Mouse (Mus musculus) kidney, embryonic 15.5 days (tissue): ENCODE results near the gene Rasa2. TPM values are rescaled to one million over a fixed set of nuclear protein-coding genes. Genes with fewer than 3 reads are reported as not detected.
"Not testable (repeated sequence)": the region's sequence is repeated elsewhere in the genome, so short reads cannot be mapped to it uniquely, and the experiment has no call there.

Experiments used
- ATAC-seq: fragments of 200-750 bp; cut with Nextera tagmentation; replicated peaks from 2 replicates; pipeline ENCODE4 v1.8.0; 2017; ENCODE audit warnings: moderate TSS enrichment; ENCODE audit not compliant: low FRiP score
- H3K27ac ChIP-seq: fragments of 300-500 bp; sonication (generic); 2 replicates; pipeline ENCODE4 v1.5.1; 2015; ENCODE audit warnings: mild to moderate bottlenecking, inconsistent platforms
- H3K27me3 ChIP-seq: fragments of 300-500 bp; sonication (generic); 2 replicates; pipeline ENCODE4 v1.6.1; 2015; ENCODE audit warnings: inconsistent platforms
- H3K36me3 ChIP-seq: fragments of 300-500 bp; sonication (generic); 2 replicates; pipeline ENCODE4 v1.6.1; 2015; ENCODE audit warnings: inconsistent platforms
- H3K4me1 ChIP-seq: fragments of 300-500 bp; sonication (generic); 2 replicates; pipeline ENCODE4 v1.6.1; 2015; ENCODE audit warnings: inconsistent platforms
- H3K4me2 ChIP-seq: fragments of 300-500 bp; sonication (generic); 2 replicates; pipeline ENCODE4 v1.6.1; 2015; ENCODE audit warnings: moderate library complexity, mild to moderate bottlenecking, inconsistent platforms
- H3K4me3 ChIP-seq: fragments of 300-500 bp; sonication (generic); replicated peaks from 2 replicates; pipeline ENCODE4 v1.5.1; 2015; ENCODE audit warnings: mild to moderate bottlenecking, inconsistent platforms
- H3K9ac ChIP-seq: fragments of 300-500 bp; sonication (generic); 2 replicates; pipeline ENCODE4 v1.6.1; 2015; ENCODE audit warnings: mild to moderate bottlenecking, inconsistent platforms
- H3K9me3 ChIP-seq: fragments of 300-500 bp; sonication (generic); replicated peaks from 2 replicates; pipeline ENCODE4 v1.6.1; 2016; ENCODE audit warnings: inconsistent platforms
- WGBS: fragments of 180-500 bp; shearing (Covaris S2); methylation state at CpG from one replicate; pipeline ENCODE4 v1.1.7; 2015; ENCODE audit warnings: mixed read lengths; 5-methylcytosine and 5-hydroxymethylcytosine counted together
- polyA plus RNA-seq: library from polyadenylated mRNA; unstranded; fragments of >200 nt; fragmentation: Nextera tagmentation; extraction: Ambion mirVana; gene quantifications from 2 replicates; pipeline ENCODE4 v1.2.1, GENCODE M21; 2015

The Rasa2 gene
- polyA plus RNA-seq, 1 experiment from 2014 or later: 17.3 TPM

DNA sequence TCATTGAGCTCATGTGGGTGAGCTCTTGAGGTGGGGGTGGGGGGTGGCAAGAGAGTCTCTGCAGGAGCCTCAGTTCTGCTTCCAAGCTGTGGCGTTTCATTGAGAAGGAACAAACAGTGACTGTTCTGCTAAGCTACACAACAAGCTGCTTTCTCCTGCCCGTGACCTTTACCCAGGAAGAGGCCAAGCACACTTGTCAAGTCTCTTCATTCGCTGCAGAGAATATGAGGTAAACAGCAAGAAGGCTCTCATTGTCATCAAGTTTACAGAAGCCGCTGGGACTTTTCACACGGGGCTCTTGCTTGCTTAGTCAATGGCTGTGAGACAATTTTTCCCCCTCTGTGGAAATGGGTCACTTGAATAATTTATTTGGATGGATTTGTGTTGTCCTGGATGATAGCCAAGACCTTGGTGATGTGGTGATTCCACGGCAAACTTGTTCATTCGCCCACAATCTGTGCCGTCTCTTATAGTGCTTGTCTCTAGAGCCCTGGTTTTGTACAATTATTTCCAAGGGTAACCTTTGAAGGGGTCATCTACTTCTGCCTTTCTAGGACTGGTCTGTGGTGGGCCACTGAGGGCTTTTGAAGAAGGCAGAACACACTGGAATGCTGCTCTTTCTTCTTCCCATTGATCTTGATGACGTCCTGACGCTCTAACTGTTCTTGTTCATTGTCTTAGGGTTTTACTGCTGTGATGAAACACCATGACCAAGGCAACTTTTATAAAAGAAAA is 29.3 kb upstream of the Rasa2 start:
- 80% methylated on average over 10 of the region's 10 CpGs for WGBS
- Histone ChIP-seq H3K27ac (no peak overlapping the region), H3K27me3 (no peaks in the 10 kb centered on the region)

DNA sequence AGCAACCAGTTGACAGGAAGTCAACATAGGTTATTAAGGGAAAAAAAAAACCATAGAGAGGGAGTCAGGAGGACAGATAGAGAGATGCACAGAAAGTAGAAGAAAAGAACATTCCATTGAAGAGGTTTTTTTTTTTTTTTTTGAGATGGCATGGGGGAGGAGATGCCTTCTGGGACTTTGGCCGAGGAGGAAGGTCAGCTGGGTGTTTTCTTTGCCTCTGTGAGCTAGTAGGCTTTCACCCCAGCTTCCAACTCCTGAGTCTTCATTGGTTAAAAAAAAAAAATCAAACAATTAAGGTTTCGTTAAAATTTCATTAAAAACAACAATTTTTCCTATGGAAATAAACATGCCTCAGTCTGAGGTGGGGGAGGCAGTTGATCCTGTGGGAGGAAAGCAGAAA is 28.4 kb upstream of the Rasa2 start:
- Histone ChIP-seq H3K4me3 (no peak overlapping the region), H3K36me3 (no peaks in the 10 kb centered on the region), H3K9me3 (no peaks in the 10 kb centered on the region), H3K27me3 (no peaks in the 10 kb centered on the region), H3K27ac (no peak overlapping the region), H3K4me1 (0 out of 2 replicates have a peak, but pooled peaks cover 3% of the 10 kb centered on the region), H3K4me2 (no peak overlapping the region), H3K9ac (no peak overlapping the region)
- no peak for ATAC-seq
- WGBS: 59% methylated on average over 2 of the region's 2 CpGs

More for the DNA sequence above, 29.3 kb upstream of the Rasa2 start:
- ATAC-seq: no peak
- H3K9me3 ChIP-seq: no peaks in the 10 kb centered on the region
- no peak overlapping the region for H3K9ac ChIP-seq
- 0 out of 2 replicates have a peak, but pooled peaks cover 3% of the 10 kb centered on the region for H3K4me1 ChIP-seq
- H3K4me2 ChIP-seq: no peak overlapping the region
- no peak overlapping the region for H3K4me3 ChIP-seq
- H3K36me3 ChIP-seq: no peaks in the 10 kb centered on the region

DNA sequence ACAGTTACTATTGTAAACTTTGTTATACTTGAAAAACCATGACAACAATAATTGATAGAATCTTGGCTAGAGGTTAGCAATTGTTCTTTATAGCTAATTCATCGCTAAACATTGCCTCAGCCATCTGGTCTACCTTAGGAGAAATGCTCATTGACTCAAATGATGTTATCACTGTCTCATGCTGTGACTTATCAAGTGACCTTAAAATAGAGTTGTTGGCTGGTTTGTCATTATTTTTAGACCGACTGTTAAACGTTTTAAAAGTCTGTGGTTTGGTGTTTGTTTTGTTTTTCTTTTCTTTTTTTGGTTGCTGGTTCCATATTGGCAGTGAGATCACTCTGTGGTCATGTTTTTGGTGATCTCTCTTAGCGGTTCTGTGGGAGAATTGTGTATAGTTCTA is 22.1 kb upstream of the Rasa2 start:
- WGBS: 73% methylated on average over 4 of the region's 4 CpGs
- ATAC-seq: no peak
- Histone ChIP-seq H3K4me3 (no peak overlapping the region), H3K4me2 (no peak overlapping the region), H3K4me1 (no peaks in the 10 kb centered on the region), H3K27ac (no peak overlapping the region), H3K27me3 (no peaks in the 10 kb centered on the region), H3K36me3 (no peaks in the 10 kb centered on the region), H3K9me3 (no peaks in the 10 kb centered on the region), H3K9ac (no peak overlapping the region)

DNA sequence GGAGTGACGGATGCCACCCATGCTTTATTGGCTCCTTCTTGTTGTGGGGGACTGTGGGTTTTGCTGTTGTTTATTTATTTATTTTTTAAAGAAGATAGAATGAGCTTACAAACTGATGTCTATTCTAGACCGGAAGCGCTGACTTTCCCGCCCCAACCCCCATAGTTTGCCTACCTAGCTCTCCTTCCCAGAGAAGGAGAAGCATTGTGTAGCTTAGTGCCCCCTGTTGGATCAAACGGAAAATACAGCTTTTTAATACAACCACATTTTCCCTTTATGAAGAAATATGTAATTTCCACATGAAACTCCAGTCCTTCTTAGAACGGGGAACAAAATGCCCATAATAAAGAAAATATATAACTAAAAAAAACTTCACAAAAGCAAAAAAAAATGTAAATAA is 21.3 kb upstream of the Rasa2 start:
- ATAC-seq: no peak
- Histone ChIP-seq H3K4me1 (no peaks in the 10 kb centered on the region), H3K27ac (no peak overlapping the region), H3K9ac (no peak overlapping the region), H3K9me3 (no peaks in the 10 kb centered on the region), H3K27me3 (no peaks in the 10 kb centered on the region), H3K4me2 (no peak overlapping the region), H3K36me3 (no peaks in the 10 kb centered on the region), H3K4me3 (no peak overlapping the region)
- 63% methylated on average over 6 of the region's 6 CpGs for WGBS

DNA sequence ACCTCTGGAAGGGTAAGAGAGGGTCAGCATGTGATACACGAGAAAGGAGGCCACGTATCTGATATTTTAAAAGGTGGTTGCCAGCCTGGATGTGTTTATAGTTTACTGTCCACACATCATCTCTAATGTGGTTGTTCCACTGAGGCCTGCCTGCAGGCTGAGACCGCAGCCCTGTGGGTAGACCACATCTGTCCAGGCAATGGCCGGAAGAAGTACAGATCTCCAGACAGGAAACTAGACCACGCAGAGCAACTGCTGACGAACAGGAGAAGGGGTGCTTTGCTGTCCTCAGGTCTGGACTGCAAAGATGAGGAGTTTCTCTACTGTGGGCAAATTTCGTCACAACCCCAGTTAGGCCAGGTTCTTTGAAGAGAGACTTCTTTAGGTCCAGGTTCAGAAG is 19.4 kb upstream of the Rasa2 start:
- Histone ChIP-seq H3K9me3 (no peaks in the 10 kb centered on the region), H3K36me3 (no peaks in the 10 kb centered on the region), H3K4me1 (no peaks in the 10 kb centered on the region), H3K27me3 (no peaks in the 10 kb centered on the region), H3K4me2 (no peak overlapping the region), H3K27ac (no peak overlapping the region), H3K9ac (no peak overlapping the region), H3K4me3 (no peak overlapping the region)
- WGBS: 78% methylated on average over 7 of the region's 7 CpGs
- no peak for ATAC-seq

DNA sequence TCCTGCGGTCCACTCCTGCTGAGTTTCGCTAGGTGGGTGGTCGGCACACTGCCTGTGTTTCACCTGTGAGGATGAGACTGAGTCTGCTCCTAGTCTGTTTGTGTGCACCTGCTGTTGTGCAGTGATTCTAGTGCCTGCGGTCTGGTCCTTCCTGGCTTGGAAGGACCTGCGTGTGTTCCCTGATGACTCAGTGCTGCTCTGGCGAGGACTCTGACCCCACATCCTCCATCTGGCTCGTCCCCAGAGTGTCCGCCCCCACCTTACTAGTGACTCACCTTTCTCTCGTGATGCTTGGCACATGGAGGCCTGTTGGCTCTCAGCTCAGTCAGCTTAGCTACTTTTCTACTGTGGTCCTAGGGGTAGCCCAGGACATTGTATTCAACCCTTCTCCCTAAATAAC is 18.5 kb upstream of the Rasa2 start:
- Histone ChIP-seq H3K36me3 (no peaks in the 10 kb centered on the region), H3K9ac (no peak overlapping the region), H3K4me3 (no peak overlapping the region), H3K27me3 (no peaks in the 10 kb centered on the region), H3K4me2 (no peak overlapping the region), H3K27ac (no peak overlapping the region), H3K9me3 (no peaks in the 10 kb centered on the region), H3K4me1 (no peaks in the 10 kb centered on the region)
- WGBS: 63% methylated on average over 9 of the region's 9 CpGs
- no peak for ATAC-seq

DNA sequence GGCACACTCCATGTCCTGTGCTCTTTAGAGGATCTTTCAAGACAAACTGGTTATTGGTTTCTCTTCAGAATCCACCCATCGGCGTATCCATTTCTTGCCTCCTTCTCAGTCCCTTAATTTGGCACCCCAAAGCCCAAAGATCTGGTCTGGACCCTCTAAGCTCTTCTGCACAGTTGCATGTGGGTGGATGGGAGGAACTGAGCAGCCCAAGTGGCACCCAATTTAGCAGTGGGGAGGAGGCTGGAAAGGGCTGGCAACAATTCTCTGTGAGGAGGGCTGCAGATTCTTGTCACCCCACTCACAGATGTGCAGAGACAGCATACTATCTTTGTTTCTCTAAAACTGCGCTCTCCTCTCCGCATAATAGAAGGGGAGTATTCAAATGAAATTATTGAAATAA is 17.9 kb upstream of the Rasa2 start:
- no peak for ATAC-seq
- 91% methylated on average over 4 of the region's 4 CpGs for WGBS
- H3K27me3 ChIP-seq: no peaks in the 10 kb centered on the region
- no peaks in the 10 kb centered on the region for H3K36me3 ChIP-seq
- H3K4me2 ChIP-seq: no peak overlapping the region
- no peak overlapping the region for H3K4me3 ChIP-seq
- H3K27ac ChIP-seq: no peak overlapping the region
- no peak overlapping the region for H3K9ac ChIP-seq
- H3K9me3 ChIP-seq: no peaks in the 10 kb centered on the region
- no peaks in the 10 kb centered on the region for H3K4me1 ChIP-seq

DNA sequence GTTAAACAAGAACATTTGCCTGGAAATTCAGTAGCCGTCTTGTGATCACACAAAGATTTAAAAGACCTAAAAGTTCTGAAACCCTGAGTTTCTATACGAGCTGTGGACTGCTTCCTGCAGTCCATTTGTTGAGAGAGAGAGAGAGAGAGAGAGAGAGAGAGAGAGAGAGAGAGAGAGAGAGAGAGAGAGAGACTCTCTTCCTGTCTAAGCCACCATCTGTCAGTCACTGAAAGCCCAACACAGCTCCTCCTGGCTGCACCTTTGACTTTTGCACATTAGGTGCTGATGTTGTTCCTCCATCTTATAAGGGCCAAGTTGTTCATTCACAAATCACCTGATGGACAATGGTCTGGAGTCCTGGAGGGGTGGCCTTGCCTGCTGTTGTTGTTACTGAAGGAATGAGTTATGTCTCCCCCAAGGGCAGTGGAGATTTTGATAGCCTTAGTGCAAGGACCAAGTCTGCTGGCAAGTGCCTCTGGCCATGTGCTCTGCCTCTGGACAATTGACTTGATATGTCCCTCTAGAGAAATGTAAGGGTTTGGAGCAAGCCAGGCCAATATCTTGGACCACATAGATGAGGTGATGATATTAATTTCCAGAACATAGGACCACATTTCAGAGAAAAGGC is 15.4 kb upstream of the Rasa2 start:
- H3K27ac ChIP-seq: no peak overlapping the region
- no peak overlapping the region for H3K9ac ChIP-seq
- H3K36me3 ChIP-seq: no peaks in the 10 kb centered on the region
- no peaks in the 10 kb centered on the region for H3K4me1 ChIP-seq
- H3K9me3 ChIP-seq: no peaks in the 10 kb centered on the region
- WGBS: 65% methylated on average over 2 of the region's 2 CpGs
- no peak overlapping the region for H3K4me3 ChIP-seq
- H3K4me2 ChIP-seq: no peak overlapping the region
- no peak for ATAC-seq
- H3K27me3 ChIP-seq: no peaks in the 10 kb centered on the region

DNA sequence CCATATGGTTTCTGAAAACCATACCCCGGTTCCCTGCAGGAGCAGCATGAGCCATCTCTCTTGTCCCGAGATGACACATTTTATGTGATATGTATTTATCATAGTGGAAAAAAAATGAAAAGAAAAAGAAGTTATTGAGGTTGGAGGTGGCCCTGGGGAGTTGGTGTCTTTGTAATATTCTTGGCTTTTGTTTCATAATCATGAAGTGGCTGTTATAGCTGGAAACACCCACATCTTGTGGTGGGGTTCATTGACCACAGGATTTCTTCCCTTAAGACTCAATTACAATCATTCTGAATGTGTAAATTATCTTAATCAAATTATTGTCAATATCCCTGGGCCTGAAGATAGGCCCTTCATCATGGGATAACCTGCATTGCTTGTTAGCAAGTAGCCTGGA is 13.4 kb upstream of the Rasa2 start:
- no peaks in the 10 kb centered on the region for H3K27me3 ChIP-seq
- H3K4me1 ChIP-seq: no peaks in the 10 kb centered on the region
- no peak overlapping the region for H3K4me2 ChIP-seq
- WGBS: 78% methylated on average over 2 of the region's 2 CpGs
- H3K9ac ChIP-seq: no peak overlapping the region
- no peak overlapping the region for H3K27ac ChIP-seq
- H3K36me3 ChIP-seq: no peaks in the 10 kb centered on the region
- H3K9me3 ChIP-seq: no peaks in the 10 kb centered on the region
- no peak for ATAC-seq
- no peak overlapping the region for H3K4me3 ChIP-seq

DNA sequence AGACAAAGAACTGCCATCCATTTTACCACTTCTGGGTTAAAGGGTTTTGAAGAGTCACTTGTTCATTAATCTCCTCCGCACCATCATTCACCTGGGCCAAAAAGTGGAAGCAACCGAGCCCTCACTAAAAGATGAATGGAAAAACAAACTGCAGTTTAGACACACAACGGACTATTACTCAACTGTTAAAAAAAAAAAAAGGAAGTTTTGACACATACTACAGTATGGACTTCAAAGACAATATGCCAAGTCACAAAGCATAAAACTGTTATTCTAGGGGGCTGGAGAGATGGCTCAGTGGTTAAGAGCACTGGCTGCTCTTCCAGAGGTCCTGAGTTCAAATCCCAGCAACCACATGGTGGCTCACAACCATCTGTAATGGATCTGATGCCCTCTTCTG is 12.6 kb upstream of the Rasa2 start:
- not testable (repeated sequence) for H3K4me1 ChIP-seq, ATAC-seq, H3K9me3 ChIP-seq, H3K9ac ChIP-seq, H3K27ac ChIP-seq, H3K4me3 ChIP-seq, H3K4me2 ChIP-seq, H3K36me3 ChIP-seq, H3K27me3 ChIP-seq
- 91% methylated on average over 3 of the region's 3 CpGs for WGBS

DNA sequence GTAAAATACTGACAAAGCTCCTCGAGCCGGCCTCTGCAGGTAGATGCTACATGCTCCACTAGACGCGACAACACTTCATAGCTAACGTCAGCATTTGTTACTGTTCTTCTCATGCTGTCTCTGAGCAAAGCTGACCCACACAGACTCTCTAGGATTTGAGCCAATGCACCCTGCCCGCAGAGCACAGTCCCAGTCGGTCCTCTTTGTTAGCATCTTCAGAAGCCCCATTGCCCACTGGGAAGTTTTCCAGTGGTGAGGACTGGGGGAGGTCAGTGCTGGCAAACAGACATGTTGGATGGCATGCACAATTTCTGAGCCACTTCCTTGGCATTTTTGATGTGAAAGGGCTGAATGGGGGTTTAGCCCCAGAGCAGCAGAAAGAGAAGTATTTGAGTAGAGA is 8.0 kb upstream of the Rasa2 start:
- Histone ChIP-seq H3K4me3 (no peak overlapping the region), H3K27ac (no peak overlapping the region), H3K4me1 (peaks cover 10% of the 10 kb centered on the region; the same call in 1 of the 2 replicates), H3K9ac (no peak overlapping the region), H3K27me3 (no peaks in the 10 kb centered on the region), H3K36me3 (no peaks in the 10 kb centered on the region), H3K4me2 (no peak overlapping the region), H3K9me3 (no peaks in the 10 kb centered on the region)
- no peak for ATAC-seq
- 76% methylated on average over 7 of the region's 7 CpGs for WGBS

DNA sequence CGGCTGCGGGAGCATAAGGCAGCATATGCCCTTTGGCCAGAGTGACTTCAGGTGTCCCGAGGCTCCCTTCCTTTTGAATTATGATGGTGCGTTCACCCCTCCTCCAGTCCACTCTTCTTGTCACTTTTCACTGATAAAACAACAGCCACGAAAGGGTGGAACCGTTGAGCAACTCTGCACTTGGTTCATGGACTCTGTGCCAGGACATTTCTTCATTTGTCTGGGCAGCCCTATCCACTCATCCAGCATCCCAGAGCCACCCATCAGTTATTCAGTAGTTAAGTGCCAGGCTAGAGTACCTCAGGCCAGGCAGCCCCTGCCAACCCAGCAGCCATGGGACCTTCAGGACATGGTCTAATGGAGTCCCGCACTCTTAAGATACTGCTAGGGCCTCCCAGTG is 7.1 kb upstream of the Rasa2 start:
- Histone ChIP-seq H3K27me3 (no peaks in the 10 kb centered on the region), H3K36me3 (no peaks in the 10 kb centered on the region), H3K4me2 (no peak overlapping the region), H3K27ac (no peak overlapping the region), H3K9ac (no peak overlapping the region), H3K9me3 (no peaks in the 10 kb centered on the region), H3K4me1 (peaks cover 10% of the 10 kb centered on the region; the same call in 1 of the 2 replicates), H3K4me3 (no peak overlapping the region)
- no peak for ATAC-seq
- WGBS: 62% methylated on average over 7 of the region's 7 CpGs

DNA sequence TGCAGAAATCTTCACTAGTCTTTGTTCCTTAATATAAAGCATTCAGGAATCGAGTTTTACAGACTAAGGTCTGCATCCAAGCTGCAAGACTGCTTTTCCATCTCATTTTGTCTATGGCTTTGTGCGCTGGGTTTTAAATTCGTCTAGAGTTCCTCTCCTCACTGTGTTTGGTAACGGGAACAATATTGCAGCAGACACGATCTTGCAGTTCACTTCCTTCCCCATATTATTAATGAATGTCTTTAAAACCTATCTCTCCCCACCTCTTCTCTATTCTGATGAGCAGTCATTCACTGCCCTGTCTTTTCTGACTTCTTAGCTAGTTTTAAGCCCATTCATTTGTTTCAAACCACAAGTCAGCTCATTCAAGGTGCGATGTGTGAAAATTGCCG is 5.7 kb upstream of the Rasa2 start:
- 76% methylated on average over 7 of the region's 7 CpGs for WGBS
- Histone ChIP-seq H3K4me3 (no peak overlapping the region), H3K36me3 (no peaks in the 10 kb centered on the region), H3K27ac (no peak overlapping the region), H3K9me3 (no peaks in the 10 kb centered on the region), H3K9ac (no peak overlapping the region), H3K27me3 (0 out of 2 replicates have a peak, but pooled peaks cover 3% of the 10 kb centered on the region), H3K4me1 (peaks cover 16% of the 10 kb centered on the region), H3K4me2 (no peak overlapping the region)
- no peak for ATAC-seq
